Mouse (Mus musculus): ENCODE data around the gene Mrps15.

Gene Mrps15

DNA sequence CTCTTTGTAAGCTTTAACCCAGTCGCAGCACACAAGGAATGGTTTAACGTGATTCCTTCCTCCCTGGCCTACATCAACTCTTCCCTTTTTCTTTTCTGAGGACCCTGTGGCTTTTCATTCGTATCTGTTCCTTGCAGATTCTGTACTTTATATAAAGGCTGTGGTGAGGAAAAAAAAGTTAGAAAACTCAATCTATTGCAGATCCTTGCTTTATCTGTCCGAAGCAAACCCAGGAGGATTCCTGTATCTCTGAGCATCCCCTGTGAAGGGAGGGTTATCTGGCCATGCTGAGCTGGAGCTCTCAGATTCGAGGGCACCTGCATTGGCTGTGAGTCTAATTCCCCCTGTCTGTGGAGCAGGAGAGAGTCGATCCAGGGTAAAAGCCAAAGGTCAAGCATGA, 22.1 kb downstream of the Mrps15 start:
- in situ Hi-C loops (cut with MboI, MseI): loop anchor here (5.0 kb wide), 1 partner anchor 83 kb away; no protein-coding TSS in a partner anchor

DNA sequence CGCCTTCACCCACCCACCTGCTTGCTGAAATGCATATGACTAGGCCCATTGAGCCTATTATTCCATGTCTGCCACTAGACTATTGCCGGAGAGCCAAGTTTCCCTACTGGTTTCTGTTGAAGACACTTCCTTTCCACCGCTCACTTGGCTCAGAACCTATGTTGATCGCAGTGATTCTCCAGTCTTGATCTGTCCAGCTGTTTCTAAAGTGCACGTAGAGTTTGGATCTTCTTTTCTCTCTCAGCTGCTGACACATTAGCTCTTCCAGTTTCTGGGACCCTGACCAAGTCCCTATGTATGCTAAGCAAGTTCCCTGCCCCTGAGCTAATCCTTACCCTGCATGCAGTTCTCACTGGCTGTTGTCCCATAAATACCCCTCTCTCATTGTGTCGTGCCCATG, 31.1 kb downstream of the Mrps15 start:
- in situ Hi-C loops (cut with MboI, MseI): loop anchor here (5.0 to 25.0 kb wide), 2 partner anchors 44 to 1366 kb away; partner anchors contain the start of genes Fhl3 and Sf3a3

DNA sequence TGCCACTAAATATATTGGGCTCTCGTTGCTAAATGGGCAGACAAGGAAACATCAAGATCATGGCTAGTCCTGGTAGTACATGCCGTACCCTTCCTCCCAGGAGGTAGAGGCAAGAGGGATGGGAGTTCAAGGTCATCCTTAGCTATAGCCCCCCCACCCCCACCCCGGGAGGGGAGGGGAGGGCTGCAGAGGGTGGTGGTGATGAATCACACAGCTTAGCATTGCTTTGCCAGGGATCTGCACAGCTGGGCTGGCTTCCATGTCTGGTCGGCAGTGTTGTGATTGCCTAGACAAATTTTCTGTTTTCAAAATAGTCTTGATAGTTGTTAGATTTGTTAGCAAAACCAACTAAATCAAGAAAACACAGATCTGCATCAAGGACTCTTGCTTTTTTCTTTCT, 32.5 kb downstream of the Mrps15 start:
- in situ Hi-C loops (cut with MboI, MseI): loop anchor here (5.0 to 25.0 kb wide), 2 partner anchors 43 to 1367 kb away; partner anchors contain the start of genes Fhl3 and Sf3a3

DNA sequence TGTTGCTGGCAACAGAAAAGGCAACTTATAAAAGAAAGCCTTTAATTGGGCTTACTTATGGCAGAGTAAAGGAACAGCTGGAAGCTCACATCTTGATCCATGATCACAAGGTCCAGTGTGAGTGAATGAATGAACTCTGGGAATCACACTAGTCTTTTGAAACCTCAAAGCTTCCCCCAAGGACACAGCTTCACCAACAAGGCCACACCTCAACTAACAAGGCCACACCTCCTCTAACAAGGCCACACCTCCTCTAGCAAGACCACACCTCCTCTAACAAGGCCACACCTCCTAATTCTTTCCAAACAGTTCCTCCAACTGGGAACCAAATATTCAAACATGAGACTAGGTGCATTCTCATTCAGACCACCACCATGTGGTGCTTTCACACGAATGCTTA, 34.9 kb downstream of the Mrps15 start:
- in situ Hi-C loops (cut with MboI, MseI): loop anchor here (25.0 kb wide), 1 partner anchor 1369 kb away; the partner anchor contains the start of genes Fhl3 and Sf3a3

DNA sequence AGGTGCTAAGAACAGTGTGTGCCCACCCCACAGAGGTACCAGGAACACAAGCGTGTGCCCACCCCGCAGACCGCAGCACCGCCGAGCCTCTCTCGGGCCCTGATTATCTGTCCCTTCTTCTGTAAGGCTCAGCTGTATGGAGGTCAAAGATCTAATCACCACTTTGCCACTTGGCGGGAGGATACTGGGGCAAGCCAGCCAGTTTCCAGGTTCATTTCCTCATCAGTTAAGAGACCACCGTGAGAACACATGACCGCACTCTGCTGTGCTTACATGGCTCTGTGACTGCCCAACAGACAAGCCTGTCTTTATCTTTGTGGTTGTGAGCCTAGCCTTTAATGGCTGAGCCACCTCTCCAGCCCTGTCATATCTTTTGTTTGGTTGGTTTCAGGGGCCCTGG, 36.3 kb downstream of the Mrps15 start:
- in situ Hi-C loops (cut with MboI, MseI): loop anchor here (25.0 kb wide), 1 partner anchor 1371 kb away; the partner anchor contains the start of genes Fhl3 and Sf3a3

DNA sequence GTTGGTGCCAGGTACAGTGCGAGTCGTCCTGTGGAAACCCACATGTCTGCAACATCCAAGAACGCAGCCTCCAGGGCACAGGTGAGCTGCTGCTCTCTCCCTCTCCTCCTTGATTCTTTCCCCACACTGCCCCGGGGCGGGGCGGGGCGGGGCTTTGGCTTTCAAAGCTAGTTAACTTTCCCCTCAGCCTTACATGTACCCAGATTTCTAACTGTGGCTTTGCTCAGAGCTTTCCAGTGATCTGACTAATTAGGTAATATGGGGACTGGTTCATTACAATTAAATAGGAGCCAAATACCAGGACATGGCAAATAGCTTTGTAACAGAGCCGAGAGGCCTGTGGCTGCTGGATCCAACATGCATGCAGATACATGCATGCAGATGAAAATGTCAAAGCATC, 37.7 kb downstream of the Mrps15 start:
- in situ Hi-C loops (cut with MboI, MseI): loop anchor here (25.0 kb wide), 1 partner anchor 1372 kb away; the partner anchor contains the start of genes Fhl3 and Sf3a3

DNA sequence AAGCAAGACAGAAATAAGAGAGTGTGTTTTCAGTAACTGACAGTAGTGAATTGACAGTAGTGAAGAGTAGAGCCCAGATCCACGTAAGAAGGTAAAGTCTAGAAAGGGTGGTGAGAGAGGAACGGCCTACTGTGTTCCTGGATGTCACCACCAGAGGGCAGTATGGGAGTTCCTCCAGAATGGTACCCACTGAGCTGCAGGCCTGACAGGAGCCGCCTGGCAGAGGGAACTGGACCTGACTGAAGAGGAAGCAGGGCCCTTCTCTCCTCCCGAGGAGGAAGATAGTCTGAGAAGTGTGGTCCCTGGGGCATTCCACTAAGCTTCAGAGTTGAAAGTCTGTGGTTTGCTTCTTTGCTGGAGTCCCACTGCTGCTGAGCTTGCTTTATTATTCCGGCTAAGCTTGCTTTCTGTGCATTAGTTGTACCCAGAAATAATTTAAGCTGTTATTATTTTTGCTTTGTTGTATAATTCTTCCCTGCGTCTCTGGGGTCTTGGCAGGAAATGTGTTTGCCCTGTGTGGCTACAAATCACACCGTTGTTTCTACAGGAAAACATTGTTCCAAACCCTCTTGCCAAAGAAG, 39.4 kb downstream of the Mrps15 start:
- in situ Hi-C loops (cut with MboI, MseI): loop anchor here (5.0 to 25.0 kb wide), 2 partner anchors 71 to 1374 kb away; partner anchors contain the start of genes Fhl3 and Sf3a3

DNA sequence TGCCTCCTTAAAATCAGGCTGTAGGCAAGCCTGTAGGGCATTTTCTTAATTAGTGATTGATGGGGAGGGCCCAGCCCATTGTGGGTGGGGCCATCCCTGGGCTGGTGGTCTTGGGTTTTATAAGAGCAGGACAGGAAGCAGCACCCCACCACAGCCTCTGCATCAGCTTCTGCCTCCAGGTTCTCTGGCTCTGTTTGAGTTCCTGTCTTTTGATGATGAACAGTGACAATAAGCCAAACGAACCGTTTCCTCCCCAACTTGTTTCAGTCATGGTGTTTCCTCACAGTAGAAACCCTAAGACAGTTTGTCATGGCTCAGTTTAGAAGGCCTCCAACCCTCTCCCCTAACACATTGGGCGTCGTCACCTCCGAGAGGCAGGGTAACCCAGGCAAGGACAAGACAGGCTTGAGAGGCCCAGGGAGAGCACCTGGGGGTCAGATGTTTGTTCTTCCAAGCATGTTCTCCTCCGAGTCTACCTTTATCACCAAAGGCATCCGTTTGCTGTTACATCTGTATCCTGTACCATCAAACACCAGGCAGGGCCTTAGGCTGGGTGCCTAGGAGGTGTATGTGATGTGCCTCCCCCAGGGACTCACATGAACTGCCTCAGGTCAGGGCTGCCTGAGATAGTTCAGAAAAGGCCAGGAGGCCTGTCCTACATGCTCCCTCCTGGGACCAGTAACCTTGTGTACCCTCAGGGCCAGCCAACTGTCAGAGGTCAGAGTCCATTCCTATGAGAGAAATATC, 43.5 kb downstream of the Mrps15 start:
- in situ Hi-C loops (cut with MboI, MseI): loop anchor here (25.0 kb wide), 1 partner anchor 1378 kb away; the partner anchor contains the start of genes Fhl3 and Sf3a3

DNA sequence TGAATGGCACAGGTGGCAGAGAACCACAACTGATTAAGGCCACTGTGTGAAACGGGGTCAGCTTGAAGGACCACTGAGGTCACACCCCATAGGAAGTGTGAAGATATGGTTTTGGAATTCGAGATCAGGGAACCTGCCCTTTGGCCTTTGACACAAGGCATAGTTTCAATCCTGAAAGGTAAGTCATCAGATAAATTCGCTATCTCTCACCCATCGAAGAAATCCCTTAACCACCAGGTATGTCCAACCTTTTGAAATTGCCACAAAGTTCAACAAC, 44.1 kb downstream of the Mrps15 start:
- in situ Hi-C loops (cut with MboI, MseI): loop anchor here (25.0 kb wide), 1 partner anchor 1378 kb away; the partner anchor contains the start of genes Fhl3 and Sf3a3

DNA sequence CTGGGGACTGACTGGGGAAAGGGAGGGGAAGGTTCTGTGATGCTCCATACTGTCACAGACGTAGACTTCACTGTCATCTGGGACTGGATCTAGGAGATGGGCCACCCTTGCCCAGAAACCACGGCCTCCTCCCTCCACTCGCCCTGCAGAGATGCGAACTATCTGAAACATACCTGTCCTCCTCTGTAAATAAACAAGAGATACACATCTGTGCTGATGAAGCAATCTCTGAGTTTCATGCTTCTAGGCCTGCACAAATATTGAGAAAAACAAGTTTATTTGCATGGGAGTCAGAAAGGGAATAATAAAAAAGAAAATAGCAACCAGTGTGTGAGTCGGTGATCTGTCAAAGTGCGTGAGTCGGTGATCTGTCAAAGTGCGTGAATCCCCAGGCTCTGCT, 45.1 kb downstream of the Mrps15 start:
- in situ Hi-C loops (cut with MboI, MseI): loop anchor here (25.0 kb wide), 1 partner anchor 1380 kb away; the partner anchor contains the start of genes Fhl3 and Sf3a3

DNA sequence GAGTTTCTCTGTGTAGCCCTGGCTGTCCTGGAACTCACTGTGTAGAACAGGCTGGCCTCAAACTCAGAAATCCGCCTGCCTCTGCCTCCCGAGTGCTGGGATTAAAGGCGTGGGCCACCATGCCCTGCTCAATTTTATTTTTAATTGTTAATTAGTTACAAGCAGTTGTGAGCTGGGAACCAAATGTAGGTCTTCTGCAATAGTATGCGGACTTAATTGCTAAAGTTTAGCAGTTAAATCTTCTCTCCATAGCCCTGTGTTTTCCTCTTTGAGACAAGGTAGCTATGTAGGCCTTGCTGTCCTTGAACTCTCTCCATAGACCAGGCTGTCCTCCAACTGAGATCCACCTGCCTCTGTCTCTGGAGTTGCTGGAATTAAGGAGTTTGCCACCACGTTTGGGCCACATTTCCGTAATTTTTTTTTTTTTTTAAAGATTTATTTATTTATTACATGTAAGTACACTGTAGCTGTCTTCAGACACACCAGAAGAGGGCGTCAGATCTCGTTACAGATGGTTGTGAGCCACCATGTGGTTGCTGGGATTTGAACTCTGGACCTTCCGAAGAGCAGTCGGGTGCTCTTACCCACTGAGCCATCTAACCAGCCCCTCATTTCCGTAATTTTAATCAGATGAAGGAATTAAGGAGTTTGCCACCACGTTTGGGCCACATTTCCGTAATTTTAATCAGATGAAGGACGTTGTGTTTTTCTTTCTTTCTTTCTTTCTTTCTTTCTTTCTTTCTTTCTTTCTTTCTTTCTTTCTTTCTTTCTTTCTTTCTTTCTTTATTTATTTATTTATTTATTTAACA, 49.1 kb downstream of the Mrps15 start:
- in situ Hi-C loops (cut with MboI, MseI): loop anchor here (25.0 kb wide), 1 partner anchor 1384 kb away; the partner anchor contains the start of genes Fhl3 and Sf3a3

DNA sequence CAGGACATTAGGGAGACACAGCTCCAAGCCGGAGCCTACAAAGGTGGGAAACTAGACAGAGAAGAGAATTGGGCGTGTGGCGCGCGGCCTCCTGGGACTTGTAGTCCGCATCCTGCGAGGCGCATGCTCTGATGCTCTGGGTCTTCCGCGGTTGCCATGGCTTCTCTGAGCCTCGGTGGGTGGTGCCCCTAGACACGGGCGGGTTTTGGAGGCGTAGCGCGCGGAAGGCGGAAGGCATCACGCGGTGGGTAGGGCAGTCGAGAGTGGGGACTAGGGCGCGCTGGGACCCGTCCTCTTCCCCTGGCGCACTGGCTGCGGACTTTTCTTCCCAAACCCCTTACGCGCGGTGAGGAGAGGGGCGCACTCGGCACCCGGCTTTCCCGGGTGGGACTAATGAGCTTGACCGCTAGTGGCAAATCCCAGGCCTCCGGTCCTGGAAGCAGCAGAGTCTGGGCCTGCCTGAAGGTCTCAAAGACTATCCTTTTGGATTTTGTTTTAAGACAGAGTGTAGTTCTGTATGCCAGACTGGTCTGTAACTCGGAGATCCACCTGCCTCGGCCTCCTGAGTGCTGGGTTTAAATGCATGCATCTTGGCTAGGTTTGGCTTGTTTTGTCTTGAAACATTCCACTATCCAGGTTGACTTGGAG, 49.9 kb downstream of the Mrps15 start, which contains the start of gene Lsm10:
Gene Lsm10 (plus strand): TSS at position 160 of the 648 bp plus-strand sequence.
- in situ Hi-C loops (cut with MboI, MseI): loop anchor here (25.0 kb wide), 1 partner anchor 1384 kb away; the partner anchor contains the start of genes Fhl3 and Sf3a3

DNA sequence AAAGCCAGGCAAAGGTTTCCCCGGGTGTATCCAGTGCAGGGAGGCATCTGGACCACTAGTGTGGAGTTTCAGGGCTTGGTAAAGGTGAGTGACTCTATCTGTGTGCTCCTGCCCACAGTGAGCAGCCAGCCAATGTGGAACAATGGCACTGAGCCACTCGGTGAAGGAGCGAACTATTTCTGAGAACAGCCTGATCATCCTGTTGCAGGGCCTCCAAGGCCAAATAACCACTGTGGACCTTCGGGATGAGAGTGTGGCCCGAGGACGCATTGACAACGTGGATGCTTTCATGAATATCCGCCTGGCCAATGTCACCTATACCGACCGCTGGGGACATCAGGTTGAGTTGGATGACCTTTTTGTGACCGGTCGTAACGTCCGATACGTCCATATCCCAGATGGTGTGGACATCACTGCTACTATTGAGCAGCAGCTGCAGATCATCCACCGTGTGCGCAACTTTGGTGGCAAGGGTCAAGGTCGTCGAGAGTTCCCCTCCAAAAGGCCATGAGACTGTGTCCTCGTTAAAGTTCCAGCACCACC, 51.1 kb downstream of the Mrps15 start:
- in situ Hi-C loops (cut with MboI, MseI): loop anchor here (25.0 kb wide), 1 partner anchor 1385 kb away; the partner anchor contains the start of genes Fhl3 and Sf3a3

DNA sequence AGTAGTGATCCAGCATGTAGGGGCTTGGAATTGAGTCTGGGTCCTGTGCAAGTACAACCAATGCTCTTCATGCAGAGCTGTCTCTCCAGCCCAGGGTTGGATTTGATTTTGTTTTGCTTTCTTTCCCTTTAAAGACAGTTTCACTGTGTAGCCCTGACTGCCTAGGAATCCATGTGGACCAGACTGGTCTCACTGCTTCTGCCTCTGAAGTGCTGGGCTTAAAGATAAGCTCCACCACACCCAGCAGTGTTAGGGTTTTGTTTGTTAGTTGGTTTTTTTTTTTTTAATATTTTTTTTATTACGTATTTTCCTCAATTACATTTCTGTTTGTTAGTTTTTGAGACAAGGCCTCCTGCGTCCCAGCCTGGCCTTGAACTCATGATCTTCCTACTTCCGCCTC, 52.6 kb downstream of the Mrps15 start:
- in situ Hi-C loops (cut with MboI, MseI): loop anchor here (25.0 kb wide), 1 partner anchor 1387 kb away; the partner anchor contains the start of genes Fhl3 and Sf3a3

DNA sequence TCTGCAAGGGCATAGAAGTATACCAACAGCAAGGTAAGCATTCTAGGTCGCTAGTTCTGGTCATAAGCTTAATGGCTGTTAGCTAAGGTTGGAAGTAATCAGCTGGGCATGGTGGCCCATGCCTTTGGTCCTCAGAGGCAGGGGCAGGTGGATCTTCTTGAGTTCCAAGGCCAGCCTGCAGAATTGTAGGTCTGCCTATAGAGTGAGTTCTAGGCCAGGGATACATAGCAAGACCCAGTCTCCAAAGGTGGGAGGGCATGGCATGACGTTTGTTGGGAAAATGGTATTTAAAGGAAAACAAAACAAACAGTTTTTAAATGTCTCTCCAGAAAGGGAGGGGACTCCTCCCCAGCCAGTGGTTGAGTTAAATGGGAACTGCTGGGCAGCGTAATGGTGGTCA, 54.0 kb downstream of the Mrps15 start:
- in situ Hi-C loops (cut with MboI, MseI): no loop called here

DNA sequence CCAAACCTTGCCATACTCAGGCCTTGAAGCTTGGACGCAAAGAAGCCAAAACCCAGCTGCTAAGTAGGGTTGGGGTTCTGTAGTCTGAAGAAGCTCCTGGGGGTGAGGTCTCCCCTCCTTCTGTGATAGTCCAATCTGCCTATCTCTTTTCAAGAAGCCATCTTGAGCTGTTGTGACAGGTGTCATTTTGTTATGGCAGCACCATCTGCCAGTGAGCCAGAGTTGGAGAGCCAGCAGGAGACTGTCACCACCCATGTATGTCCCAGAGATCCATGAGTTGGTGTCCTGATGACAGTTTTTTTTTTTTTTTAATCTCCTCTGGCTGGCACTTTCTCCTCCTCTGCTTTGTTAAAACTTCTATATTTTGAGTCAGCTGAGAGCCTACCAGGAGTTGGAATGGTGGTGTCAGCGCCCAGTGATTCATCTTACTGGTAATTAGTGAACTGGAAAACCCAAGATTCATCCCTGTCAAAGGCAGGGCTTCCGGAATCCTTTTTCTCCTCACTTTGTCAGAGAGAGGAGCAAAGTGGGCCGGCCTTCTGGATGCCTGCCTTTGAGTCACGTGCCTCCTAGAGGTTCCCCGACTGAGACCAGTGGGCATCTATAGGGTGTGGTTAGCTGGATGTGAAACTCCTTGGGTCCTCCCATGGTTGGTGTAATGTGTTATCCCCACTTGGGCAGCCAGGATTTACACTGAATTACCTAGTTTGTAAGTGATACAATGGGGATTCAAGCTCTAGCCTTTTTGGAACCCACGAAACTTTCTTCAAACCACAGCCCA, 55.5 kb downstream of the Mrps15 start:
- in situ Hi-C loops (cut with MboI, MseI): no loop called here

DNA sequence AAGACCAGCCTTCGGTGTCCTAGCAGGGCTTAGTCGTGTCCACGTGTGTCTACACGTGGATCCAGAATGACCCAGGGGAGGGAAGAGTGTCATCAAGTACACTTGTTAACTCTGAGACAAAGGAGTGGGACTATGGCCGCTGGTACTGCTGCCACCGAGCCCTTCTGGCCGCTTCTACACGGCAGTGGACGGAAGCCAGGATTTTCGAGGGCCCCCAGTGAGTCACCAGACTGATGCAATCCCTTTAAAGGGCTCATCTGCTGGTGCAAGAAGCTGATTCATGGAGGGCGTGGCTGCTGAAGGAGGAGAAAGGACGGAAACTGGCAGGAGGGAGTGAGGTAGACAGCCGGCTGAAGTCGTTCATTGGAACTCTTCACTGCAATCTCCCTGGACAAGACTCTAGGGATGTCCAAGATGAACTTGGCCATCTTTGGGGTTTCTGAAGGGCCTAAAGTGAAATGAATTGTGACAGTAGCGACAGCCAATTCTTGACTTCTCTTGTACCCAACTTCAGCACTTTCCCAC, 56.4 kb downstream of the Mrps15 start:
- in situ Hi-C loops (cut with MboI, MseI): no loop called here

DNA sequence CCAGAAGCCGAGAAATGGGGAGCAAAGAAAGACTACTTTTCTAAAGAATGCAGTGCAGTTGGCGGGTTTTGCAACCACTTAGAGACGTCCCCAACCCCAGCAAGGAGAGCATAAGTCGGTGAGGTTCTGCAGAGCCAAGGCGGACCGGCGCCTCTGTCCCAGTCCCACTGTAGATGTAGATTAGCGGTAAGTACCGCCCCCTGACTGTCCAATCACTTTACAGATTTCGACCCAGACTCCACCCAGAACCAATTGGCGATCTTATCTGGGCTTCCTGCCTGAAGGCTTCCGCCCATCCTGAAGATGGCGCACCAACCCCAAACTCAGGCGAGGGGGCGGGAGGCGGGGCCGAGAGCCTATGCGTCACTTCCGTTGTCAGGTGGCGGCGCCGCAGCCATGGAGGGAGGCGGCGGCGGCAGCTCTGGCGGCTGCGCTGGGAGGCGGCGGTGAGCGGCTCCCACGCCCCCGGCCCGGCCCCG, 56.9 kb downstream of the Mrps15 start, which contains the start of gene Stk40:
Gene Stk40 (plus strand): TSS at position 368 of the 479 bp plus-strand sequence.
- in situ Hi-C loops (cut with MboI, MseI): no loop called here
